Mouse (Mus musculus) retina, postnatal 1 day (tissue): ENCODE results near the gene Arhgap24.

Source experiments
- DNase-seq: peaks from one replicate; pipeline ENCODE4 v3.0.0-alpha.2; 2012

Arhgap24 gene

GRCm38 (mm10) chr5:102503066-102503465 is 21.9 kb downstream of the Arhgap24 start:
- no peak for DNase-seq

GRCm38 (mm10) chr5:102503868-102504267 is 22.7 kb downstream of the Arhgap24 start:
- DNase-seq: no peak

- DNase-seq: no peak
These were observed 23.4 kb downstream of the Arhgap24 start for GRCm38 (mm10) chr5:102504557-102504956.

- no peak for DNase-seq
These were observed 27.0 kb downstream of the Arhgap24 start for GRCm38 (mm10) chr5:102508162-102508561.

GRCm38 (mm10) chr5:102509381-102509780 is 28.2 kb downstream of the Arhgap24 start:
- peak; percentile 33 for DNase-seq

GRCm38 (mm10) chr5:102511651-102512050 is 30.5 kb downstream of the Arhgap24 start:
- no peak for DNase-seq

GRCm38 (mm10) chr5:102515496-102515895 is 34.3 kb downstream of the Arhgap24 start:
- DNase-seq: no peak

GRCm38 (mm10) chr5:102520506-102520905 is 39.3 kb downstream of the Arhgap24 start:
- no peak for DNase-seq

GRCm38 (mm10) chr5:102535311-102535710 is 54.1 kb downstream of the Arhgap24 start:
- no peak for DNase-seq

GRCm38 (mm10) chr5:102537819-102538218 is 56.6 kb downstream of the Arhgap24 start:
- DNase-seq: no peak

GRCm38 (mm10) chr5:102546296-102546695 is 65.1 kb downstream of the Arhgap24 start:
- DNase-seq: no peak

- DNase-seq: no peak
These were observed 66.6 kb downstream of the Arhgap24 start for GRCm38 (mm10) chr5:102547786-102548185.

GRCm38 (mm10) chr5:102548382-102548781 is 67.2 kb downstream of the Arhgap24 start:
- DNase-seq: no peak

- DNase-seq: no peak
These were observed 69.0 kb downstream of the Arhgap24 start for GRCm38 (mm10) chr5:102550211-102550610.

GRCm38 (mm10) chr5:102550870-102551637 is 69.9 kb downstream of the Arhgap24 start:
- no peak for DNase-seq

GRCm38 (mm10) chr5:102552533-102552932 is 71.3 kb downstream of the Arhgap24 start:
- DNase-seq: no peak

GRCm38 (mm10) chr5:102555958-102556357 is 74.8 kb downstream of the Arhgap24 start:
- no peak for DNase-seq

GRCm38 (mm10) chr5:102560270-102560669 is 79.1 kb downstream of the Arhgap24 start:
- peak; percentile 27 for DNase-seq

GRCm38 (mm10) chr5:102563971-102564370 is 82.8 kb downstream of the Arhgap24 start:
- no peak for DNase-seq

GRCm38 (mm10) chr5:102568764-102569163 is 87.6 kb downstream of the Arhgap24 start:
- no peak for DNase-seq

GRCm38 (mm10) chr5:102571445-102571844 is 90.3 kb downstream of the Arhgap24 start:
- no peak for DNase-seq

GRCm38 (mm10) chr5:102576750-102577149 is 95.6 kb downstream of the Arhgap24 start:
- DNase-seq: no peak

- no peak for DNase-seq
These were observed 96.5 kb downstream of the Arhgap24 start for GRCm38 (mm10) chr5:102577729-102578128.

- DNase-seq: no peak
These were observed 97.2 kb downstream of the Arhgap24 start for GRCm38 (mm10) chr5:102578431-102578830.

- no peak for DNase-seq
These were observed 101.7 kb downstream of the Arhgap24 start for GRCm38 (mm10) chr5:102582864-102583410.
